9 mouse cellular contexts compared by ENCODE assay signal in genomic region chr15:94024126-94024730, GRCm38 (mm10).
DNase-seq lines count a peak whose midpoint lies in the region; ATAC-seq and TF ChIP-seq lines count a peak whose summit lies in the region.
"Had no signal": no experiment of that assay in that cellular context is flagged by ENCODE, and none has a peak within 500 bp of the region (broad histone marks: within the 10 kb centered on the region; RNA-seq: fewer than 3 reads in every experiment).

No protein-coding gene starts in this region.

- no peak for ATAC-seq in kidney, embryonic 15.5 days (replicated peaks; ENCODE audit: low FRiP score)
- ATAC-seq in forebrain, postnatal 0 days = peak; percentile 66
- ATAC-seq in liver, embryonic 11.5 days (replicated peaks; ENCODE audit: low FRiP score) = no peak

- no peak overlapping the region for H3K4me3 ChIP-seq in kidney, embryonic 15.5 days (replicated peaks)
- no peak overlapping the region for H3K4me3 ChIP-seq in forebrain, postnatal 0 days (ENCODE audit: low read depth, low read length)
- H3K4me3 ChIP-seq in liver, embryonic 11.5 days (ENCODE audit: low read depth, low read length) = no peak overlapping the region
- H3K4me3 ChIP-seq: liver, embryonic 15.5 days had no signal

- no peak overlapping the region for H3K9ac ChIP-seq in kidney, embryonic 15.5 days
- no peak overlapping the region for H3K9ac ChIP-seq in forebrain, postnatal 0 days
- H3K9ac ChIP-seq in liver, embryonic 11.5 days (ENCODE audit: low read depth, low read length) = no peak overlapping the region
- H3K9ac ChIP-seq: liver, embryonic 15.5 days had no signal

- H3K4me2 ChIP-seq in kidney, embryonic 15.5 days = no peak overlapping the region
- no peak overlapping the region for H3K4me2 ChIP-seq in forebrain, postnatal 0 days (ENCODE audit: low read depth)
- no peak overlapping the region for H3K4me2 ChIP-seq in liver, embryonic 11.5 days
- H3K4me2 ChIP-seq: liver, embryonic 15.5 days had no signal

- TF ChIP-seq CTCF in forebrain, postnatal 0 days (IDR thresholded peaks at IDR 0.05; ENCODE audit: low read depth) = no peak

- 75% methylated on average over 4 of the region's 4 CpGs for WGBS in kidney, embryonic 15.5 days
- 42% methylated on average over 4 of the region's 4 CpGs for WGBS in forebrain, postnatal 0 days
- 68% methylated on average over 4 of the region's 4 CpGs for WGBS in liver, embryonic 11.5 days

- no peaks in the 10 kb centered on the region for H3K27me3 ChIP-seq in kidney, embryonic 15.5 days
- no peaks in the 10 kb centered on the region for H3K27me3 ChIP-seq in forebrain, postnatal 0 days (ENCODE audit: insufficient read depth, low read length)
- H3K27me3 ChIP-seq in liver, embryonic 11.5 days (replicated peaks; ENCODE audit: control insufficient read depth, insufficient read depth, low read length) = no peaks in the 10 kb centered on the region
- H3K27me3 ChIP-seq: liver, embryonic 15.5 days had no signal

- peaks cover 11% of the 10 kb centered on the region; the same call in 1 of the 2 replicates for H3K4me1 ChIP-seq in kidney, embryonic 15.5 days
- no peaks in the 10 kb centered on the region for H3K4me1 ChIP-seq in forebrain, postnatal 0 days (ENCODE audit: insufficient read depth)
- H3K4me1 ChIP-seq in liver, embryonic 11.5 days (replicated peaks; ENCODE audit: control insufficient read depth, insufficient read depth, low read length) = no peaks in the 10 kb centered on the region
- H3K4me1 ChIP-seq: liver, embryonic 15.5 days had no signal

- peak; percentile 7 for DNase-seq in embryo, embryonic 11 days
- DNase-seq in embryo, embryonic 9.5 days (ENCODE audit: extremely low spot score) = no peak
- no peak for DNase-seq in kidney, postnatal 36 days
- DNase-seq in ZHBTc4 (ENCODE audit: low read depth, low spot score) = peak; percentile 17
- DNase-seq in forebrain, postnatal 0 days = peak; percentile 36
- no peak for DNase-seq in adrenal gland, postnatal 25 days
- DNase-seq in liver, embryonic 11.5 days (ENCODE audit: low spot score) = no peak

- H3K36me3 ChIP-seq in kidney, embryonic 15.5 days = no peaks in the 10 kb centered on the region
- H3K36me3 ChIP-seq in forebrain, postnatal 0 days (ENCODE audit: insufficient read depth) = no peaks in the 10 kb centered on the region
- H3K36me3 ChIP-seq in liver, embryonic 11.5 days (ENCODE audit: control insufficient read depth, insufficient read depth, low read length) = no peaks in the 10 kb centered on the region
- H3K36me3 ChIP-seq: liver, embryonic 15.5 days had no signal

- H3K27ac ChIP-seq in kidney, embryonic 15.5 days = peak overlapping the region; percentile 48; the same call in 1 of the 2 replicates
- H3K27ac ChIP-seq in forebrain, postnatal 0 days (ENCODE audit: low read depth, low read length) = no peak overlapping the region
- H3K27ac ChIP-seq in liver, embryonic 11.5 days (ENCODE audit: low read depth, low read length) = no peak overlapping the region
- H3K27ac ChIP-seq: liver, embryonic 15.5 days had no signal

- H3K9me3 ChIP-seq in kidney, embryonic 15.5 days (replicated peaks) = no peaks in the 10 kb centered on the region
- no peaks in the 10 kb centered on the region for H3K9me3 ChIP-seq in forebrain, postnatal 0 days (ENCODE audit: low read length)
- no peaks in the 10 kb centered on the region for H3K9me3 ChIP-seq in liver, embryonic 11.5 days (ENCODE audit: control insufficient read depth, low read length)
- H3K9me3 ChIP-seq: liver, embryonic 15.5 days had no signal

Comparison
In these comparisons a context has a peak if more than half of its experiments do, and no peak if none do; other contexts are left out.
1. DNase-seq: peak in embryo, embryonic 11 days (single experiment), ZHBTc4 (single experiment) and forebrain, postnatal 0 days (single experiment); none in embryo, embryonic 9.5 days (single experiment), kidney, postnatal 36 days (0 of 2), adrenal gland, postnatal 25 days (single experiment) and liver, embryonic 11.5 days (single experiment).